Mouse (Mus musculus): ENCODE measurements around the gene Fam171a2. TPM values are rescaled to one million over a fixed set of nuclear protein-coding genes. Genes with fewer than 3 reads are reported as not detected.
"Not testable (repeated sequence)": the region's sequence is repeated elsewhere in the genome, so short reads cannot be mapped to it uniquely, and the experiment has no call there.

Gene Fam171a2
- total RNA-seq, 2 experiments from 2014 or later, result 113 to 133 TPM

DNA sequence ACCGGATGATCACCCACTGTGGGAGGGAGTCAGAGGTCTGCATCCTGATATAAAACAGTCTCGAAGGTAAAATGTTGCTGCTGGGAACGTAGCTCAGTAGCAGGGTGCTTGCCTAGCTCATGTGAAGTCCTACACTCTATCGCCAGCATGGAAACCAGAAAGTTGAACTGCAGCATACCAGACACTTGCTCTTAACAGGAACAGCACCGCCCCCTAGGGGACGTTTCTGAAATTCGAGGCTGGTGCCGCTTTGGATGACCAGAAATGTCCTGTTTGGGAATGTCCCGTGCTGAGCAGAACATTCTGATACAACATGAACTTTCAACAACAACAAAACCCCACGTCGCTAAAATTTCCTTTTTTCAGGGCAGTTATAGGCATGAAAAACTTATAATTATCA lies 35.8 kb downstream of the Fam171a2 start:
- peak; percentile 86 to 91 for DNase-seq (ENCODE audit: low spot score in 2 of 2)

DNA sequence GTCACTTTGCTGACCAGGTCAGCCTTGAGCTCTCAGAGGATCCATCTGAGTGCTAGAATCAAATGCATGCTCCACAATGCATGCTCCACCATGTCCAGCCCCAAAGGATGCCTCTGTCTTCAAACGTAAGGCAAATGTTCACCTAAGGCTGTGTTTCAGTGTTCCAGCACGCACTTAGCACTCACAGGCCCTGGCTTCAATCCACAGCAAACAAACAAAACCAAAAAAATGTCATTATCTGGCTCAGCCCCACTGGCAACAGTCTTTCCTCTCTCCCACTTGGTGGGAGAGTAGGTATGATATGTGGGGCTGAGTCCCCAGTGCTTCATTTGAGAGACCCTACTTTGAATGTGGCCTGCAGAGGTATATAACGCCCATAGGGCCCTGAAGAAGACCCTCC lies 36.4 kb downstream of the Fam171a2 start:
- DNase-seq (ENCODE audit: low spot score in 2 of 2), result no peak

GRCm38 (mm10) chr11:102410345-102410744 lies 37.1 kb downstream of the Fam171a2 start:
- not testable (repeated sequence) for DNase-seq (ENCODE audit: low spot score in 2 of 2)

- DNase-seq (ENCODE audit: low spot score in 2 of 2), result no peak
Observed at GRCm38 (mm10) chr11:102409795-102410330, 37.6 kb downstream of the Fam171a2 start.

GRCm38 (mm10) chr11:102408888-102409794 lies 38.3 kb downstream of the Fam171a2 start:
- DNase-seq (ENCODE audit: low spot score in 2 of 2), result no peak

- DNase-seq (ENCODE audit: low spot score in 2 of 2), result peak; percentile 96
Observed at GRCm38 (mm10) chr11:102408344-102408876, 39.1 kb downstream of the Fam171a2 start.

GRCm38 (mm10) chr11:102407834-102408215 lies 39.7 kb downstream of the Fam171a2 start, which contains the start of gene Slc25a39:
TSS of gene Slc25a39 (minus strand) at chr11:102407946.
- DNase-seq (ENCODE audit: low spot score in 2 of 2), result no peak

GRCm38 (mm10) chr11:102406900-102407833 lies 40.3 kb downstream of the Fam171a2 start:
- peak; percentile 84 to 92 for DNase-seq (ENCODE audit: low spot score in 2 of 2)

DNA sequence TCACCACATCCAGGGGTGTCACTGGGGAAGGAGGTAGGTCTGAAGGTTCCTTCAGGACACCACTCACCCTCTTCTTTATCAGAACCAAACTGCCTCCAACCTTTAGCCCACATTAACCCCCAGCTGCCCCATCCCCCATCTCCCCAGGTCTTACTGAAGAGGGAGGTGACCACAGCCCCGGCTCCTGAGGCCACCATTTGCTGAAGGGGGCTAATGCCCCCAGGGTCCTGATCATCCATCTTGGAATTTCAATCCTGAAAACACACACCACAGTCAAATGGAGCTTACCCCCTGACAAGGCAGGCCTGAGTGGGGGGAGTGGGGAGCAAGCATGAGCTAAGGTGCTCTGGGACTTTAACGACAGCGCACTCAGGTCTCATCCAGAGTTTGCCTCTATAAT lies 41.1 kb downstream of the Fam171a2 start:
- peak in 1 of 2 experiments; percentile 3 for DNase-seq (ENCODE audit: low spot score in 2 of 2)

- no peak for DNase-seq (ENCODE audit: low spot score in 2 of 2)
Observed at GRCm38 (mm10) chr11:102405544-102406285, 41.8 kb downstream of the Fam171a2 start.

GRCm38 (mm10) chr11:102404161-102405010 lies 43.1 kb downstream of the Fam171a2 start:
- peak in 1 of 2 experiments; percentile 2 for DNase-seq (ENCODE audit: low spot score in 2 of 2)

DNA sequence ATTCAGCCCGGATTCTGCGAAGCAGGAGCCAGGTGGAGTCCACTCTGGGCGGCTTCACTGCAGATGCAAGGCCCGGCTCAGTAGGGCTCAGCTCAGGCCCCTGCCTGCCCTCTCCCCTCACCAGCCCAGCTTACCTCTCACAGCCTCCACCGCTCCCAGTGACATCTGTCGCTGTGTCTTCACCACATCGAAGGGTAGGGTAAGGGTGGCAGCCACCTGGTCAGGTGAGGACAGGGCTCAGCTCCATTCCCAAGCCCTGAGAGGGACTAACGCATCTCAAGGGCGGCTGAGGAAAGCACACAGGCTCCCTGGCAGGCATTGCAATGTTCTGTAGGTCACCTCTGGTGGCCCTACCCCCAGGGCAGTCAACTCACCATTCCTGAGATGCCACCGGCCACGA lies 43.8 kb downstream of the Fam171a2 start:
- DNase-seq (ENCODE audit: low spot score in 2 of 2), result no peak

DNA sequence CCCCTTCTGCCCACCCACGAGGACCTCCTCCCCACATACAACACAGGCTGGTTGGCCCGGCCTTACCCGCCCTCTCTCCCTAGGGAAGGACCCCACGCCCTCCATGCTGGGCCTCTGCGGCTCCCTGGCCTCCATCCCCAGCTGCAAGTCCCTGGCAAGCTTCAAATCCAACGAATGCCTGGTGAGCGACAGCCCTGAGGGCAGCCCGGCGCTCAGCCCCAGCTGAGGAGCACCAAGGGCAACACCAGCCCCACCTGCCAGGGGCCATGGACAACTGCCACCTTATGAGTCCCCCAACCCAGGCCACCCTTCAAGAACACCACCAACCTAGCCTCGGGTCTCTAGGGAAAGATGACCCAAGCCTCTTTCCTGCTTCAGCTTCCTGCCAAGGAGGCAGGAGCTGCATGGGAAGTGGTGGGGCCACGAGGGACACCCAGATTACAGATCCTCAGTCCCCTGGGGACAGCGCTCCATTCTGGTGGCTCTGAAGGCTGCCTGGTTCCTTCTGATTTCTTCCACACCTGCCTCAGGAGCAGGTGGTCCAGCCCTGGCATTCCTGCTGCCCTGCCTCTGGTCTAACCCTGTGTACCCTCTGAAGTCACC lies 45.5 kb downstream of the Fam171a2 start:
- DNase-seq (ENCODE audit: low spot score in 2 of 2), result peak in 1 of 2 experiments; percentile 7

- DNase-seq (ENCODE audit: low spot score in 2 of 2), result peak in 1 of 2 experiments; percentile 7
Observed at GRCm38 (mm10) chr11:102400513-102401084, 46.9 kb downstream of the Fam171a2 start.

GRCm38 (mm10) chr11:102399610-102400072 lies 47.8 kb downstream of the Fam171a2 start:
- peak in 1 of 2 experiments; percentile 56 for DNase-seq (ENCODE audit: low spot score in 2 of 2)

GRCm38 (mm10) chr11:102399107-102399506 lies 48.4 kb downstream of the Fam171a2 start:
- DNase-seq (ENCODE audit: low spot score in 2 of 2), result no peak

GRCm38 (mm10) chr11:102398007-102398825 lies 49.3 kb downstream of the Fam171a2 start:
- DNase-seq (ENCODE audit: low spot score in 2 of 2), result peak in 1 of 2 experiments; percentile 37
